Mouse (Mus musculus) thymus, postnatal 10 days (tissue): ENCODE data around the gene Zap70.
A peak's percentile ranks its signal among the peaks of the same experiment; 100 is the strongest.
"Not testable (repeated sequence)": the region's sequence is repeated elsewhere in the genome, so short reads cannot be mapped to it uniquely, and the experiment has no call there.

Experiments used
- DNase-seq, 2 experiments: peaks; one replicate each; pipeline ENCODE4 v3.0.0; 2021; ENCODE audit warnings: low spot score in 2 of 2

Gene Zap70

DNA sequence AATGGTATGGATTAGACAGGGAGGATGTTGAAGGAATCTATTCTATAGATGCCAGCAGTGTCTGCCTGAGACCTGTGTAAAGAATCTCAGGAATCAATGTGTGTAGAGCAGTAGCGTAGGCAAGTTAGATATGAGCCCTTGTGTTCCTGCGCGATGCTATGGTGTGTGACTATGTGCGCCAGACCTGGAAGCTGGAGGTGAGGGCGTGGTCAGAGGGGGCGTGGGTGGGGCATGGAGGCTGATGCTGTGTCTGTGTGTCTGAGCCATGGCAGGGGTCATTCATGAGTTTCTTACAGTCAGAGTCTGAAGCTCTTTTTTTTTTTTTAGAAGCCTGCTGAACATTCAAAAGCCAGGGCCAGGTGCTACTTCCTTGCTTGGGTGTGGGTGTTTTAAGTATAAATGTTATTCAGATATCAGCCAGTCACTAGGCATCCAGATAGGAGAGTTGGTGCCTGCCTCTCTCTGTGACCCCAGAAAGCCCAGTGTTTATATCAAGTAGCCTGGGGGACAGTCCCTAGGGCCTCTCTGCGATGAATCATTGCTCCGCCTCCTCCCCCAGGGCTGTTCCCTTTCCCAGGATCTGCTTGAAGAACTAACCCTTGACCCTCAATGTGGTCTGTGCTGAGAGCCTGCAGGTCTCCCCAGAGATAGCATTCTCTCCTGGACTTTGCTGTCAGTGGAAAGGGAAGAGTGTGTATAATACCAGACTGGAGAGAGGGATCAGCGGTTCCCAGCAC lies 10.8 kb downstream of the Zap70 start:
- DNase-seq = no peak

DNA sequence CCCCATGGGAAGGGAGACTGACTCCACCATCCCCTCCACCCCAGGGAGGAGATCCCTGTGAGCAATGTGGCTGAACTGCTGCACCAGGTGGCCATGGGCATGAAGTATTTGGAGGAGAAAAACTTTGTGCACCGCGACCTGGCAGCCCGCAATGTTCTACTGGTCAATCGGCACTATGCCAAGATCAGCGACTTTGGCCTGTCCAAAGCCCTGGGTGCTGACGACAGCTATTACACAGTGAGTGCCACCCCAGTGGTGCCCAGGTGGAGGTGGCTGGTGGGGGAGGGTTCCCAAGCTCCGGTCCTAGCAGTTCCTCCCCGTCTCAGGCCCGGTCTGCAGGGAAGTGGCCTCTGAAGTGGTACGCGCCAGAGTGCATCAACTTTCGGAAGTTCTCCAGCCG lies 19.2 kb downstream of the Zap70 start:
- no peak for DNase-seq

DNA sequence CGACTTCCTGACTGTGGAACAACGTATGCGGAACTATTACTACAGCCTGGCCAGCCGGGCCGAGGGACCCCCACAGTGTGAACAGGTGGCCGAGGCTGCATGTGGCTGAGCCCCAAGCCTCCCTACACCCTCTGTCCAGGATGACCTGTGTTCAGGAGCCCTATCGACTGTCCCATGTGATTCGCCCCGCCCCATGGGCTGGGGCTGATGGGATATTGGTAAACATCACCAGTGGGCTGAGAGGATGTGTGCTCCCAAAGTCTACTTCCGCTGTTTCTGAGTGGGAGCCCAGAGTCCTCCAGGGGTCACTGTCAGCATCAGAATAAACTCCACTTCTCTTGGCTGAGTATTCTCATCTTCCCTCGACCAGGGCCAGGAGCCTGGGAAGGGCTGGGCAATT lies 20.9 kb downstream of the Zap70 start:
- DNase-seq = no peak

DNA sequence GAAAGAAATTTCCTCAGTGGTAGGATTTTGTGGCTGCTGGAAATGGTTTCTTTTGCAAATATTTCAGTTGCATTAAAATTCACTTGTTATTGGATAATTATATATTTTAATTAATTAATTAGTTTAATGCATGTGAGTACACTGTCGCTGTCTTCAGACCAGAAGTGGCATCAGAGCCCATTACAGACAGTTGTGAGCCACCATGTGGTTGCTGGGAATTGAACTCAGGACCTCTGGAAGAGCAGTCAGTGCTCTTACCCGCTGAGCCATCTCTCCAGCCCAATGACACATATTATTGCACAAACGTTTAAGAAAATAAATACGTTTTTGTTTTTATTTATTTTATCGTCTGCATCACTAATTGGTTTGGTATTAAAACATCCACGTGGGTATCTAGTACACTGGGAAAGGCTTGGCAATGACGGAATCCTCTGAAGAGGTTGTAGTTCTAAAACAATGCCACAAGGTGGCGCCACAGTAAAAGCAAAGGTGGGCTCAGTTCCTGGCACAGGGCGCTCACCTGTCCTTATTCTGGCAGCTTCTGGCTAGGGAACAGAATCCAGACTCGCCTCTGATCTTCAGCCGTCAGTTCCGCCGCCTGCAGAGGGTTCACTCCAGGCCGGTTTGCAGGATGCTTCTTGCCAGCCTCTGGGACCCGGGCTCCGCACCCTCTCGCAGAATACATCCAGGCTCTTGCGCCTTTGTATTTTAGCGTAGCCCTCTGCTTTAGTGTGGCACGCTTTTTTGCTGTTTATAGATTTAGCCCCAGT lies 23.0 kb downstream of the Zap70 start:
- peak; percentile 52 to 81 for DNase-seq

DNA sequence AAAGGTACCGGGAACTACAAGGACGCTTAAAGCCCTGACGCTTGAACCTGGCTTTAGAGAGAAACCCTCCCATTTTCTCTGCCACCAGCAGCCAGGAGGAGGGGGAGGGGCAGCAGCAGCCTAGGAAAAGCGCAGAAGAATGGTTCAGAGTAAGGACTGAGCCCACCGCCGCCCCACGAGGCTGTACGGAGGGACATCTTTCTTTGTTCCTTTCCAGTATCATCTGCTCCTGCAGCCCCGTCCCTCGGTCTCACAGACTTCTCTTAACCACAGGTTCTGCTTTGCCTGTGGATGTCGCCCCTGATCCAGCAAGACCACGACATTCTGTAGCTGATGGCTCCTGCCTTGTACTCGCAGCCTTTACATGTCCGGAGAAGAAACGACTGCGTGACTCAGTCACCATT lies 23.6 kb downstream of the Zap70 start:
- no peak for DNase-seq

DNA sequence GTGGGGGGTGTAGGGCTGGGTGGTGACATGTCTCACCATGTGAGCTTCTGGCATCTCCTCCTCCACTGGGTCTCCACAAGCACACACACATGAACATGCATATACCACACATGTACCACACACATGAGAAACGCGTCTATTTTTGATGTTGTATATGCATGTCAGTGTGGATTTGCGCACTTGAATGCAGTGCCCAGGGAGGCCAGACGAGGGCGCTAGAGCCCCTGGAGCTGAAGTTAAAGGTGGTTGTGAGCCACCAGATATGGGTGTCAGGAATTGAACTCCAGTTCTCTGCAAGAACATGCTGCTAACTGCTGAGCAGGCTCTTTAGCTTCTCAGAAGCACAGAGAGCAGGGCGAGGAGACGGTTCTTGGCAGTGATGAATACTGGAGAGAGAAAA lies 24.8 kb downstream of the Zap70 start:
- DNase-seq = no peak

DNA sequence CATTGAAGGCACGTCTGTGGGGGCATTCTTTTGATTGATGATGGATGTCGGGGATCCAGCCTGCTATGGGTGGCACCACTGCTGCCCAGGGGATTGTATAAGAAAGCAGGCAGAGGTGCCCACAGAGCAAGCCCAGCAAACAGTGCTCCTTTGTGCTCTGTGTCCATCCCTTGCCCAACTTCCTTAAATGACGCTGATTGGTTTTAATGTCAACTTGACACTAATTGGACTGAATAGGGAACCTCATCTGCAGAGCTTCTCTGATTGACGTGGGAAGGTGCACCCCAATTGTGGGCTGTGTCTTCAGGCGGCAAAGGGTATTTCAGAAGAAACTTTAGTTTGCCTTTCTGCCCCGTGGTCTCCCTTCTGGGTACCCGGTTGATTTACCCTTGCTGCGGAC lies 27.8 kb downstream of the Zap70 start:
- no peak for DNase-seq

DNA sequence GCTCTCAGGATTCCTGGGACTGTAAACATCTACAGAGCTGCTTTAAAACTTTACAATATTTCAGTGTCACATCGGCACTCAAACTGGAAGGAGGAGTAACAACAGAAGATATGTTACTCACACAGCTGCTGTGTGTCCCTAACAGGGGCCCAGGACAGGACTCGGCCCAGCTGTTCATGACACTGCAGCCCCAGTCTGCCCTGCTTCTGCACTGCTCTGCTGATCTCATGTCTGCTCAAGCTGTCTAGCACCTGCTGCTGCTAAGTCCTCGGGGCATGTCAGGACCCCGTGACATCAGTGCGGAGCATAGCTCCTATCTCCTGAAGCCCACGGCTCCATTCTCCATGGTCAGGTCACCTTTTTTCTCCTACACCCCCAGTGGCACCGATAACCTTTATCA lies 35.1 kb downstream of the Zap70 start:
- no peak for DNase-seq

DNA sequence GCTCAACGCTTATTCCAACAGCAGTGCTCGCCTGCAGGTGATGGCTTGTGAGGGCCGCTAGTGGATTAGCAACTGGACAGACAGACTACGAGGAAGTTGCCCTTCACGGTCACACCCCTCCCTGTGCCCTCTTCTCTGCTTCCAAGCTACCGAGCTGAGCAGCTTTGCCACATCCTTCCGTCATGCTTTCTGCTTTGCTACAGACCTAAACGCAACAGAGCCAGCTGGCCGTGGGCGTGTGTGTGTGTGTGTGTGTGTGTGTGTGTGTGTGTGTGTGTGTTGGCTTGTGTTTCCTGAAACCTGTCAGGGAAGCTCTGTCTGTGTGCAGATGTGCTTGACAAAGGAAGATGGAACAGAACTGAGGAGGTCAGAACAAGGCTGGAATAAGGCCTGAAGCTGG lies 35.9 kb downstream of the Zap70 start:
- DNase-seq = peak; percentile 38 to 53

DNA sequence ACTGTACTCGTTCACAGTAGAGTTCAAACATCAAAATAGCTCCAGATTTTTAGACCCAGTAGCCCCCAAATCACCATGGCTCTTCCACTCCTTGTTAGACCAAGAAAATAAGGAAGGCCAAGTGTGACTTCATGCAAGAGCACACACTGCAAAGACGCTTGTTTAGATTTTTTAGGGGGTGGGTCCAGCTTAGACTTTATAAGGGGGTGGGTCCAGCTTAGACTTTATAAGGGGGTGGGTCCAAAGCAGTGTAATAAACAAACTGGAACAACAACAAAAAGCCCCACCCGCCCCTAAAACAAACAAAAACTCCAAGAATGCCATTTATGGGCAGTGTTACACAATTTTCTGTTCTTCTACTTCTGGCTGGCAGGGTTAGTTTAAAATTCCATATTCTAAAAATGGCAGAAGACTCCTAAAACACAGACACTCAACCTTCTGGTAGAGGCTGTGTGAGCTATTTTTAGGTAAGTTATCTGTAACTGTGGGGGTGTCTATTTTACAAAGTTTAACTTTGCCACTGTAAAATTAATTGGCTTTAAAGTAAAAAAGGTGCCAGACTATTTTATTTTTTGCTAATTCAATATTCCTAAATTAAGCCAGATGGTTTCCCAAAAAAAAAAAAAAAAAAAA lies 38.9 kb downstream of the Zap70 start:
- DNase-seq = no peak

DNA sequence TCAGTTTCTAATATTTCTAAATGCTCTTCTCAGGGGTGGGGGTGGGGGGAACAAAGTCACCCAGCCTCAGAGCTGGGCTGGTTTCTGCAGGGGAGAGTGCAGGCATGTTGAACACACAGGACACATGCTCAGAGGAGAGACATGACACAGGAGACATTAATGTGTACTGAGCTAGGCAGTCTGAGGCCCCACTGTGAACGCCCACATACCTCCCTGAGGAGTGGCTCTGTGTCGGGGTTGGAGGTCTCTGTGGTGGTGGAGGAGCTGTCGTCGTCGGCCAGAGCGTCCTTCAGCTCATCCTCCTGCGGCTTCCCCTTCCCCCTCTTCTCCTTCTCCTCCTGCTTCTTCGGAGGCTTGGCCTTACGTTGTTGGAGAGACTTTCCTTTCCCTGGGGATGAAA lies 42.7 kb downstream of the Zap70 start:
- no peak for DNase-seq

DNA sequence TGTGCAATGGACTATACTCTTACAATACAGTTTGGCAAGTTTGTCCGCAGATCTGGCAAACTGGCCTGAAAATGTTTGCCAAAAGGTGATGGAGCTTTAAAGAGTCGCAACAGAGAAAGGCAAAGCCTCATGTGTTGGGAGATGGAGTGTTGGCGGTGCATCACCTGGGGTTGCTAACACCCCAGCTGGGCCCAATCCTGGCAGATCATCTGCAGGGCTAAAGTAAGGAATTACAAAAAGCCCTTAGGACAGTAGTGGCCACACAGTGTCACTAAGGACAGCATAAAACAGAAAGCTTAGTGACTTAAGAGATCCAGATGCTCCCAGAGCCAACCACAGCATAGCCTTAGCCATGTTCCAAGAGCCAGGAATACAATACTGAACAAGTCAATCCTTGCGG lies 43.2 kb downstream of the Zap70 start:
- no peak for DNase-seq

DNA sequence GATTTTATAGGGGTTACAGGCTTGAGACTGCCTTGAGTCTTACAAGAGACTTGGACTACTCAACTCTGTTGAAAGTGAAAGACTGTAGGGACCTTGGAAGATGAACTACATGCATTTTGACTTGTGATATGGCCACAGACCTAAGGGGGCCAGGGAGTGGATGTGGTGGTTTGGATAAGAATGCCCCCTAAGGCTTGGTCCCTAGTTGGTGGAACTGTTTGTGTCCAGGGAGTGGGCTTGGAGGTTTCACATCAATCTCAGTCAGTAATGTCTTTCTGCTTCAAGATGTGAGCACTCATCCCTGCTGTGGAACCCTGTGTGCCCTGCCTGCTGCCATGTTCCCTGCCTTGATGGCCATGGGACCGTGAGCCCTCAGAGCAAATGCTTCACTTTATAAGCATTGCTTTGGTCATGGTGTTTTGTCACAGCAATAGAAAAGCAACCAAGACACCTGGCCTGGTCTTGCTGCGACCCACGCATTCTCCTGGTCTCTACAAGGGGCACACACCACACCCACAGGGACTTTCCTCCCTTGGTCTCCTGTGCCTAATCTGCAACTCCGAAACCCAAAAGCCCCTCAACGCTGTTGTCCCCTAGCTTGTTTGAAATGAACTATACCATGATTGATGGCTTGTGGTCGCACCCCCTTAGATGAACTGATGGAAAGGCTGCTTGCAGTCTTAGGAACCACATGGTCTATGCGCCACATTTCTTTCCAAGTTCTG lies 44.7 kb downstream of the Zap70 start:
- no peak for DNase-seq

DNA sequence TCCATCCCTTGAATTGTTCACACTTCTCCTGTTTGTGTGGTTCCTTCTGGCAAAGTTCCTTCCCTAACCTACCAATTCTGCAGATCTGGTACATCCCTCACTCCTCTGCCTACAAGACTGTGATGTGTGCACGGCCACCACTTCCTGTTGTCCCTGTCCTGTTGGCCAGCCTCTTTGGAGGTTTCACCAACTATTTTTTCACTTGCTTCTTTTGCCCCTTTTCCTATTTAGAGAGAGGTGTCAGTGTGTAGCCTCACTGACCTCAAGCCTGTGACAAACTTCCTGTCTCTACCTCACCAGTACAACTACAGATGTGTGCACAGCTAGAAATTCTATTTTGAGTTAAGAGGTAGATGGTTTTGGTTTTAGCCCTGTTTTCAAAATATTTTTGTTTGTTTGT lies 45.5 kb downstream of the Zap70 start:
- DNase-seq = no peak

DNA sequence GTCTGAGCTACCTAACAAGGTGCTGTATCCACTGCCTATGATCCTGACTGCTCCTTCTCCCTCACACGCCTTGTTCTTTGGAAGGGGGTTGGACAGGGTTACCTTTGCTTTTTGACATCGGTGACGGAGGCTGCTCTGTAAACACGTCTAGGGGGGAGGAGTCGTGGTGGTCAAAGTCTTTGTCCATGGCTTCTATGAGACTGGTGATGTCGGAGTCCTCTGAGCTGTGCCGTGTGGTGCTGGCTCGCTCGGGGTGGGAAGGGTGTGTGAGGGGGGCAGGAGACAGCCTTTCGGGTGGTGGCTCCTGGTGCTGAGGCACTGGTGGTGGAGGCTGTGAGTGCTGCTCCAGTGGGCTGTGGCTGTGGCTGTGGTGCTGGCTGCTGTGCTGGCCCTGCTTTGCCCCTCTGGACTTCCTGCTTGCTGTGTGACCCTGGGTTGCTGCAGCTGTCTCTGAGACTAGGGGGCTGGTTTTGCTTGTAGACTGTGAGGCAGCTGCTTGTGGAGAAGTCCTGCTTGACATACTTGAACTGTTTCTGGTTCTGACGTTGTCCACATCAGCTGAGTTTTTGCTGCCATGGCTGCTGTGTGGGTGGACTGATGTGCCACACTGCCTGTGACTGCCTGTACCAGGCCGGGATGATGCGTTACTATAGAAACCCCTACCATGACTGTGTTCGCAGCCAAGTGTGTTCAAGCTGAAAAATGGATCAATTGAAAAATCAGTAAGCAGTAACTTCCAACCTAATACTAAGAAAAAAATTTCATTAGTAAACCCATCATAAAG lies 46.4 kb downstream of the Zap70 start:
- no peak for DNase-seq

DNA sequence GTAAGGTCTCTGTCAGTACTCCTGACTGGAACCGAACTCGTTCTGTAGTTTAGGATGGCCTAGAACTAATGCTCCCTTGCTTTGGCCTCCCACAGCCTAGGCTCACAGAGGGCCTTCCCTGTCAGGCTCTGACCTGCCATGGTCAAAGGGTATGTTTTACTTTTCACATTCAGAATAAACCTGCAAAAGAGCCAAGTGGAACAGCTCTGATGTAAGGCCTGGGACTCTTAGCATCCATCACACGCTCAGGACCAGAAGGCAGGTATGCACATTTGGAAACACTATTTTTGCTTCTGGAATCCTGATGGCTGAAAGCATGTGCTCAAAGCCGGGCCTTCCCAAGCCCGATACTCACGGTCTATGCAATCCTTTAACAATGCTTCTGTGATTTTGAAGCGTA lies 50.2 kb downstream of the Zap70 start:
- no peak for DNase-seq

DNA sequence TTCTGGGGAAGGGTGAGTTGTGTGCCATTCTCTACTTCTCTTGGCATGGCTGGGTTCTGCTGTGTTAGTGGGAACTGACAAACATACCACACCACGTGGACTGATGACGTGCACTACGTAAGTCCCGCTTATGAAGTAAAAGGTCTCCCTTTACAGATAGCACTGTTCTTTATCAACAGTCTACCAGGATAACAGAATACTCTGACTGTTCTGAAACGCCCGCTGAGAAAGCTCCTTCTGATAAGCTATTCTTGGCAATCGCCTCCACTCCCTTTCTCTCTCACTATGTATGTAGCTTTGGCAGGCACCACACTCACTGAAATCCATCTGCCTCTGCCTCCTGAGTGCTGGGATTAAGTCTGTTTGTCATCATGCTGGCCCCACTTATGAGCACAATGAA lies 51.8 kb downstream of the Zap70 start:
- DNase-seq = no peak

DNA sequence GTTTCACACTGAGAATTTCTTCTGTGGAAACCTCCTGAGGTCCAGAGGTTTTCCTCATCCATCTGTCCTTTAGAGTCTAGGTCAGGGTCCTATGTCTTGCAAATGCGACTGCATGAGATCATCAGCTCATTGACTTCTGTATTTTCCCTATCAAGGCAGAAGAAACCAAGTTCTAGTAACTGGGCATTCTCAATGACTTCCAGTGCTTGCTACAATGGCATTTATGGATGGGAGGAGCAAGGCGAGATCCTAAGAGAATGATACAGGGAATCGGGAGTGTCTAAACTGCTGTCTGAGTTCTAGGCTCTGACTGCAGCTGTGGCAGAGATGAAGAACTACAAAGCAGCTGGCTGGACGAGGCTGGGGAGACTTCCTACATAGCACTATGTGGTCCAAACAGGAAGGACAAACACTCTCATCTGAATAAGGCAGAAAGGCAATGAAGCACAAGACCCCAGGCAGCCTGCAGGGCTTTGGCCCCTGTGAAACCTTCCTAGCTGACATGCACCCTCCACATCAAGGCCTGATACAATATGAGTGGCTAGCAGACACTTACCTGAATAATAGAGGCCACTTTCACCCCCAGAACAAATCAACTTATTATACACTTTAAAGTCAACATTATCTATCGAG lies 52.8 kb downstream of the Zap70 start:
- DNase-seq = no peak

DNA sequence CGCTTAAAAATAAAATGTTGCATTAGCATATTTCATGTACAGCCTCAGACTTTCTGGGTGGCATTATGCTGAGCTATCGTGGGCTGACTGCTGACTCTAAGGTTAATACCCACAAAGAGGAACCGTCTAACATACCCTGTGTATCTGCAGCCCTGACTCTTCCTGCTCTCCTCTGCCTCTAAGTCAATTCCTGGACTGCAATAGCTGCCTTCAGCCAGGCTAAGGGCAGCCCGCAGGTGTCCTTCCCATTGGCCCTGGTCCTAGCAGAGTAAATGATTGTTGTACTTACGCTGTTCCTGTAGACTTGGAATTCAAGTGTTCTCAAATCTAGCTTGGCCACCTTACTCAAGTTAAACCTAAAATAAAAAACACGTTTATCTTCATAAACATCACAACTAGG lies 53.6 kb downstream of the Zap70 start:
- no peak for DNase-seq

DNA sequence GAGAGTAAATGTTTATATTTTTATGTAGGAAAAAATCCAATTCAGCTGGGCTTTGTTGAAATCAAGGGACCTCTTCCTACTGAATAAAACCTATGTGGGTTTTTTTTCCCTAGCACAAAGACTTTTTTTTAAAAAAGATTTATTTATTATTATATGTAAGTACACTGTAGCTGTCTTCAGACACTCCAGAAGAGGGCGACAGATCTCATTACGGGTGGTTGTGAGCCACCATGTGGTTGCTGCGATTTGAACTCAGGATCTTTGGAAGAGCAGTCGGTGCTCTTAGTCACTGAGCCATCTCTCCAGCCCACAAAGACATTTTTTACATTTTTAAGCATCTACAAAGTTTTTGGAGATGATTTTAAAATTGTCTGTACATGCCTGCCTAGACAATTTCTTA lies 60.3 kb downstream of the Zap70 start:
- not testable (repeated sequence) for DNase-seq

DNA sequence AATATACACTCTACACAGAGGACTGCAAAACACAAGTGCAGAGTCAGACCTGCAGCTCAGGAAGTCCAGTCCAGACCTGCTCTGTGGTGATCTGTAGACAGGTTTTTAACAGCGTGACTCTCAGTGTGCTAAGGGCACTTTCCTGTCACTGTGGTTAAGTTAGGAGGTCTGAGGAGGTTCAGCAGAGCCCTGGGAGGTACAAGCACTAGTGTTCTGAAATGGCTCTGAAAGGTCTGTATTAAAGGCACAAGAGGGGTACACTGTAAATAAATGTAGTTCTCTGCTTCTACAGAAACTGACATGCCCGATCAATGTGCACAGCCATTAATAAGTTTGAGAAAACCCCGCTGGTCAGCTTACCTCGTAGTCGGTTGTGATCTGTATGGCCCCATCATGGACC lies 62.8 kb downstream of the Zap70 start:
- DNase-seq = no peak
